Mouse (Mus musculus): ENCODE results near the gene Gm6993. TPM values are rescaled to one million over a fixed set of nuclear protein-coding genes. Genes with fewer than 3 reads are reported as not detected.

Gene Gm6993
- not detected in 2 replicates for polyA plus RNA-seq (2015; fragmentation: Nextera tagmentation; extraction: Ambion mirVana)

DNA sequence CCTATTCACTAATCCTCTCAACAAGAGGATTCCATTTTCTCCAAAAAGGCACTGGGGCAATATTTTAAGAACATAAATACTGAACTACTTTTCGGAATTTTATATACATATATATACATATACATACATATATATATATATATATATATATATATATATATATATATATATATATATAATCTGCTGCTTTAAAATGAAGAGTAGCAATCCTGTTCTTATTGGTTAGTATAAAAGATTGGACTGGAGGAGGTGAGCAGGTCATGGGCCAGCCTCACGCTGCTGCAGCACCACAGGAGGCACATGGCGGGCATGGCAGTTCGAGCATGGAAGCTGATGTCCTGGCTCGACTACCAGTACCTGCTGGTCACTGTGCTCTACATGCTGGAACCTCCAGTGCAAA lies at the start of gene Gm6993:
TSS of gene Gm6993 (plus strand) at position 301 of the 400 bp plus-strand sequence.
- Histone ChIP-seq H3K9me3 (ENCODE audit: control insufficient read depth, low read length) (no peaks in the 10 kb centered on the region), H3K4me3 (ENCODE audit: low read length) (no peak within 1 kb of the TSS), H3K4me1 (ENCODE audit: control insufficient read depth, insufficient read depth, low read depth, low read length) (no peaks in the 10 kb centered on the region), H3K4me2 (ENCODE audit: low read length) (no peak within 1 kb of the TSS), H3K36me3 (ENCODE audit: control insufficient read depth, insufficient read depth, low read length) (no peaks in the 10 kb centered on the region), H3K9ac (ENCODE audit: low read depth, low read length) (no peak within 1 kb of the TSS), H3K27me3 (replicated peaks; ENCODE audit: control insufficient read depth, insufficient read depth, low read length) (no peaks in the 10 kb centered on the region; the same call in 1 of the 2 replicates), H3K27ac (ENCODE audit: low read depth, low read length) (no peak within 1 kb of the TSS)
- no peak for ATAC-seq
- WGBS = 83% methylated on average over 5 of the region's 5 CpGs

DNA sequence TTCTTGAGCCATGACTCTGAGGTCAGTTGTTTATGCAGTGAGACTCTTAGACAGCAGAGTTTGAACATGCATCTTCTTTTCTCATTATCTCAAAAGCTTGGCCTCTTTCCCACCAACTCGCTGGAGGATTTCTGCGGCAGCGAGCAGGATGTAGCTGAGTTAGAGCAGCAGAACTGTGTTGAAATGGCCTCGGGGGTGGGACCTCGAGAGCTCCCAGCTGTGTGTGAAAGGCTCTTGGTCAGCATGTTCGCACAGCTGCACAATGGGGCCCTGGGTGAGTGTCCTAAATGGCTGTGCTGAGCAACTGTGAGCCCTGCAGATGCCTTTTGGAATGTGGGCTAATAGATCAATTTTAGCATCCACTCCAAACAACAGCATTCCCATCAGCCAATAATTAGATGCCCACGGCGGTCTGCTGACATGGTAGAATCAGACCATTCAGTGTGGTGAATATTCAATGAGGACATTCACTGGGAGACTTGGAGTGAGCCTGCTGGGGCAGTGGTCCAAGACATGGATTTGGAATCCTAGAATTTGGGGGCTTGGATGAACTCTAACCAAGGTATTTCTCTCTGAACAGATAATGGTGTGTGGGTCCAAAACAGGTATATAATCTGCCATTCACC lies 49.1 kb upstream of the Gm6993 start:
- H3K4me3 ChIP-seq (ENCODE audit: low read length) = no peak overlapping the region
- 11% methylated on average over 8 of the region's 8 CpGs for WGBS
- H3K9ac ChIP-seq (ENCODE audit: low read depth, low read length) = no peak overlapping the region; the same call in 1 of the 2 replicates
- peak overlapping the region; percentile 27 for H3K4me2 ChIP-seq (ENCODE audit: low read length)
- H3K36me3 ChIP-seq (ENCODE audit: control insufficient read depth, insufficient read depth, low read length) = no peaks in the 10 kb centered on the region
- H3K9me3 ChIP-seq (ENCODE audit: control insufficient read depth, low read length) = no peaks in the 10 kb centered on the region
- no peak overlapping the region for H3K27ac ChIP-seq (ENCODE audit: low read depth, low read length)
- no peaks in the 10 kb centered on the region for H3K27me3 ChIP-seq (replicated peaks; ENCODE audit: control insufficient read depth, insufficient read depth, low read length)
- ATAC-seq = peak; percentile 85
- H3K4me1 ChIP-seq (ENCODE audit: control insufficient read depth, insufficient read depth, low read depth, low read length) = peaks cover 5% of the 10 kb centered on the region; the same call in 1 of the 2 replicates

DNA sequence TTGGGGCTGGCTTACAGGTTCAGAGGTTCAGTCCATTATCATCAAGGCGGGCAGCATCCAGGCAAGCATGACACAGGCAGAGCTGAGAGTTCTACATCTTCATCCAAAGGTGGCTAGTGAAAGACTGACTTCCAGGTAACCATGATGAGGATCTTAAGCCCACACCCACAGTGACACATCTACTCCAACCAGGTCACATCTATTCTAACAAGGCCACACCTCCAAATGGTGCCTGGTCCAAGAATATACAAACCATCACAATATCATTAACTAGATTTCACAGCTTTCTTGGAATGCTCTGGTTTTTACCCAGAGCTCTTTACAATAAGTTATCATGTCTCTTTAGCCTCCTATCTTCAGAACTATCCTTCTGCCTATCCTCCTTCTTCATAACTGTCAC lies 38.1 kb upstream of the Gm6993 start:
- Histone ChIP-seq H3K36me3 (ENCODE audit: control insufficient read depth, insufficient read depth, low read length) (no peaks in the 10 kb centered on the region), H3K4me2 (ENCODE audit: low read length) (no peak overlapping the region), H3K4me3 (ENCODE audit: low read length) (no peak overlapping the region), H3K9ac (ENCODE audit: low read depth, low read length) (no peak overlapping the region), H3K27ac (ENCODE audit: low read depth, low read length) (no peak overlapping the region), H3K9me3 (ENCODE audit: control insufficient read depth, low read length) (no peaks in the 10 kb centered on the region), H3K4me1 (ENCODE audit: control insufficient read depth, insufficient read depth, low read depth, low read length) (no peaks in the 10 kb centered on the region), H3K27me3 (replicated peaks; ENCODE audit: control insufficient read depth, insufficient read depth, low read length) (no peaks in the 10 kb centered on the region)
- no peak for ATAC-seq
- 100% methylated on average over 1 of the region's 1 CpGs for WGBS

DNA sequence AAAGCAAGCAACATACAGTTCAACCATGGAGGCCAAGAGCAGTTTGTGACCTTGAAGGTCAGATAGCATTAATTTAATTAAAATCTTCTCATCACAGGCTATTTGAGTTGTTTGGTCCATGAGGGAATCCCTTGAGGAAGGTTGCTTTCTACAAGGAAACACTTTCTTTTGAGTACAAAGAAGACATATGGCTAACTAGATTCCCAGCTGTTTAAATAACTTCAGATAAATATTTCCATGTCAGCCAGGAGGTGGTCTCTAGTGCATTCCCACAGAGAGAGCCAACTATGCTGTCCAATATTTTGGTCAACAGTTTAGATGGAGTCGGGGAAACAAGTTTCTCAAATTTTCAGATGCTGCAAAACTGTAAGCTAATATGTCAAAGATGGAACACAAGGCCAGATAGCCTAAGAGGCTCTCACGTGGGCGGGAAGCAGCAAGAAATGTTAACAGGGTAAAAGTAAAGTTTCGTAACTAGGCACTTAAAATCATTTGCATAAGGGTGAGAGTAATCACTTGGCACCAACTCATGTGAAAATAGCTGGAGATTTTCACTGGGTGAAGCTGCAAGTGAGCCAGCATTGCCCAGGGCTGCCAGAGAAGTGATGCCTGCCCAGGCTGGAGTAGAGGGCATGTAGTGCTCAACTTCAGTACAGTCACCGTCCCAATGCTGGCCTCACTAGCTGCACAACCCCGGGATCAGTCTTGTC lies 36.7 kb upstream of the Gm6993 start:
- Histone ChIP-seq H3K4me3 (ENCODE audit: low read length) (no peak overlapping the region), H3K36me3 (ENCODE audit: control insufficient read depth, insufficient read depth, low read length) (no peaks in the 10 kb centered on the region), H3K4me1 (ENCODE audit: control insufficient read depth, insufficient read depth, low read depth, low read length) (peaks cover 3% of the 10 kb centered on the region; the same call in 1 of the 2 replicates), H3K27me3 (replicated peaks; ENCODE audit: control insufficient read depth, insufficient read depth, low read length) (no peaks in the 10 kb centered on the region), H3K9ac (ENCODE audit: low read depth, low read length) (no peak overlapping the region), H3K9me3 (ENCODE audit: control insufficient read depth, low read length) (no peaks in the 10 kb centered on the region), H3K27ac (ENCODE audit: low read depth, low read length) (no peak overlapping the region), H3K4me2 (ENCODE audit: low read length) (no peak overlapping the region)
- 85% methylated on average over 6 of the region's 6 CpGs for WGBS
- no peak for ATAC-seq

DNA sequence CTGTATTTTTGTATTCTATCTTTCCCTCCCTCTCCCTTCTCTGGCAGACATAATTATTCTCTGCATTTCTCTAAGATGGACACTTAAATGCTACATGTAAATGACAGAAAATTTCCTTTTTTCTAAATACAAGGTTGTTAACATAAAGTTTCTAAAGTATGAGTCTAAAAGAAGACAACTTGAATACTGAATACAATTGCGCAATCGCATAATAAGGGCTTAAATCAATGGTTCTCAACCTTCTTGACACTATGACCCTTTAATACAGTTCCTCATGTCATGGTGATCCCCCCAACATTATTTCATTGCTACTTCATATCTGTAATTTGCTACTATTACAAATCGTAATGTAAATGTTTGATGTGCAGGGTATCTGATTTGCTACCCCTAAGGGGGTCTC lies 35.7 kb upstream of the Gm6993 start:
- Histone ChIP-seq H3K27ac (ENCODE audit: low read depth, low read length) (no peak overlapping the region), H3K4me2 (ENCODE audit: low read length) (no peak overlapping the region), H3K9ac (ENCODE audit: low read depth, low read length) (no peak overlapping the region), H3K9me3 (ENCODE audit: control insufficient read depth, low read length) (no peaks in the 10 kb centered on the region), H3K4me1 (ENCODE audit: control insufficient read depth, insufficient read depth, low read depth, low read length) (peaks cover 6% of the 10 kb centered on the region; the same call in 1 of the 2 replicates), H3K4me3 (ENCODE audit: low read length) (no peak overlapping the region), H3K27me3 (replicated peaks; ENCODE audit: control insufficient read depth, insufficient read depth, low read length) (no peaks in the 10 kb centered on the region), H3K36me3 (ENCODE audit: control insufficient read depth, insufficient read depth, low read length) (no peaks in the 10 kb centered on the region)
- ATAC-seq = no peak
- WGBS = 96% methylated on average over 3 of the region's 3 CpGs

DNA sequence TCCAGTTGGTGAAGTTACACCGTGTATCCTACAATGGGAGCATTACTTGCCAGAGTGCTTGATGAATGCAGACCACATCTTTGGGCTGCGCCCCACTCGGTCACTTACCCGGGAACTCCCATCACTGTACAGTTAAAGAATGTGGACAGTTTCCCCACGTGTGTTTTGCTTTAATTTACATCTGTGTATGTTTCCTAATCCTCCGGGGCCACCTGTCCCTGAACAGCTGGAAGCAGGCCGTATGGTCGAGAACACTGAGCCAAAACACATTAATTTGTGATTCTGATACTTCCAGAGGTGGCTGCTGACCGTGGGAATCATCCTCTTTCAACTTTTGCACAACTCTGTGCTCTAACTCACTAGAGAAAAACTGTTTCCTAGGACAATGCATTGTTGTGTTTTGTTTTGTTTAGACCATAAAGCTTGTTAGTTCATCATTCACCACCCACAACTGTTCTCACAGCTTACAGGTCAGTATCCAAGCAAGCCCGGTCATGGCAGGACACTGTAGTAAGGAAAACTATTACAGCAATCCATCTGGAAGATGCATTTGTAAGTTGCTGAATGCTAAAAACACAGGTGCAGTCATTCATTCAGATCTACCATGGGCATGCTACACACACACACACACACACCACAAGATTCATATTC lies 34.5 kb upstream of the Gm6993 start:
- H3K27ac ChIP-seq (ENCODE audit: low read depth, low read length) = no peak overlapping the region
- H3K4me2 ChIP-seq (ENCODE audit: low read length) = no peak overlapping the region
- H3K4me1 ChIP-seq (ENCODE audit: control insufficient read depth, insufficient read depth, low read depth, low read length) = peaks cover 6% of the 10 kb centered on the region; the same call in 1 of the 2 replicates
- H3K27me3 ChIP-seq (replicated peaks; ENCODE audit: control insufficient read depth, insufficient read depth, low read length) = no peaks in the 10 kb centered on the region
- no peak for ATAC-seq
- 70% methylated on average over 10 of the region's 10 CpGs for WGBS
- H3K4me3 ChIP-seq (ENCODE audit: low read length) = no peak overlapping the region
- no peak overlapping the region for H3K9ac ChIP-seq (ENCODE audit: low read depth, low read length)
- H3K36me3 ChIP-seq (ENCODE audit: control insufficient read depth, insufficient read depth, low read length) = no peaks in the 10 kb centered on the region
- H3K9me3 ChIP-seq (ENCODE audit: control insufficient read depth, low read length) = no peaks in the 10 kb centered on the region

DNA sequence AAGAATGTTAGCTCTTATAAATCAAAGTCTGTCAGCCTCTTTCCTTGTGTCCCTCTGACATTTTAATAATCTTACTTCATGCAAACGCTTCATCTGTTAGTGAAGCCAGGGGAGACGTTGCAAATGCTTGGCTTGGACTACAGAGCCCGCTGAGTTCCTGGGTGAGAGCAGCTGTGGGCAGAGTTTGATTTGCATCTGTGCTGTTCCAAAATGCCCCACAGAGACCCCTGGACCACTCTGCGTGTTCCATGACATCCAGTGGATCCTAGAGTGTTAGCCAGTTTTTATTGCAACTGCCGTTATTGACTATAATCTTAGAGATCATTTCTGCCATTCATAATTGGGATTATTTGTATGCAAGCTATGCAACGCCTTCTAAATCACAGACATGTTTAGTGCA lies 31.8 kb upstream of the Gm6993 start:
- Histone ChIP-seq H3K27ac (ENCODE audit: low read depth, low read length) (no peak overlapping the region), H3K4me1 (ENCODE audit: control insufficient read depth, insufficient read depth, low read depth, low read length) (peaks cover 6% of the 10 kb centered on the region; the same call in 1 of the 2 replicates), H3K27me3 (replicated peaks; ENCODE audit: control insufficient read depth, insufficient read depth, low read length) (no peaks in the 10 kb centered on the region), H3K4me3 (ENCODE audit: low read length) (no peak overlapping the region), H3K9ac (ENCODE audit: low read depth, low read length) (no peak overlapping the region), H3K4me2 (ENCODE audit: low read length) (no peak overlapping the region), H3K36me3 (ENCODE audit: control insufficient read depth, insufficient read depth, low read length) (no peaks in the 10 kb centered on the region), H3K9me3 (ENCODE audit: control insufficient read depth, low read length) (no peaks in the 10 kb centered on the region)
- ATAC-seq = no peak; the same call in 1 of the 2 replicates
- WGBS = 41% methylated on average over 6 of the region's 6 CpGs

DNA sequence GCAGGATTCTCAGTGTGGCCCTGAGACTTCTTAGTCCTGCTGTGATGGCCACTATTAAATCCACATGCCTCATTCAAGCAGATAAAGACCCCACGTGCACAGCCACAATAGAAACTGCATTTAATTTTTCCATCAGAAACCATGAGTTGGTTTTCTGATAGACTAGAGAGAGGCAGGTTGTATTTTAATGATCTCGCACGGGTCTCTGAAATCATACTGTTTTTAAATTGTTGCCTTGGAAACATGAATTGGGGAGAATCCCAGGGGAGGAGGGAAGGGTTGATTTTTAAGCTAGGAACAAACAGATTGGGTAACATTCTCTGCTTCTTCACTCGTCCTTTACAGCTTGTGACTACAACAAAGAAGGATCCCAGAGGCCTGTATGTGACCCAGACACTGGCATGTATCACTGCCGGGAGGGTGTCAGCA lies 31.2 kb upstream of the Gm6993 start:
- no peak overlapping the region for H3K4me2 ChIP-seq (ENCODE audit: low read length)
- no peak overlapping the region for H3K4me3 ChIP-seq (ENCODE audit: low read length)
- H3K9ac ChIP-seq (ENCODE audit: low read depth, low read length) = no peak overlapping the region
- WGBS = 19% methylated on average over 5 of the region's 5 CpGs
- H3K27ac ChIP-seq (ENCODE audit: low read depth, low read length) = no peak overlapping the region
- ATAC-seq = peak; percentile 29; the same call in 1 of the 2 replicates
- no peaks in the 10 kb centered on the region for H3K27me3 ChIP-seq (replicated peaks; ENCODE audit: control insufficient read depth, insufficient read depth, low read length)
- H3K9me3 ChIP-seq (ENCODE audit: control insufficient read depth, low read length) = no peaks in the 10 kb centered on the region
- H3K4me1 ChIP-seq (ENCODE audit: control insufficient read depth, insufficient read depth, low read depth, low read length) = peaks cover 6% of the 10 kb centered on the region; the same call in 1 of the 2 replicates
- no peaks in the 10 kb centered on the region for H3K36me3 ChIP-seq (ENCODE audit: control insufficient read depth, insufficient read depth, low read length)

DNA sequence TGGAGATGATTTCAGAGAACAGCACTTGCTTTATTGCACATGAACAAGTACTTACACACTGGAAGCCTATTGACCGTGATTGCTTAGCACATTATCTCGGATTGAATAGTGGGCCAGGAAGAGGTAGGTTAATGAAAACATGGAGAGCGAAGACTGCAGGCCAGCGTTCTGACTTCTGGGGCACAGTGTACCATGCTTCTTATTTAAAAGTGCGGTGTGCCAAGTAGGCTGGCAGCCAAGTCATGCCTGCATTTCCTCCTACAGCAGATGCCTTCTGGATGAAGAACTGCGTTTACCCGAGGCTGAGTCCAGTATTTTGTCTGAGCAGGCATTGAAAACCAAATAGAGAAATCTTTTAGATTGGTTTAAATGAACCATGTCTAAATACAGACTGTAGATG lies 27.0 kb upstream of the Gm6993 start:
- H3K27ac ChIP-seq (ENCODE audit: low read depth, low read length) = no peak overlapping the region
- no peak overlapping the region for H3K4me2 ChIP-seq (ENCODE audit: low read length)
- H3K9me3 ChIP-seq (ENCODE audit: control insufficient read depth, low read length) = no peaks in the 10 kb centered on the region
- peaks cover 6% of the 10 kb centered on the region; the same call in 1 of the 2 replicates for H3K4me1 ChIP-seq (ENCODE audit: control insufficient read depth, insufficient read depth, low read depth, low read length)
- H3K36me3 ChIP-seq (ENCODE audit: control insufficient read depth, insufficient read depth, low read length) = no peaks in the 10 kb centered on the region
- H3K4me3 ChIP-seq (ENCODE audit: low read length) = no peak overlapping the region
- H3K27me3 ChIP-seq (replicated peaks; ENCODE audit: control insufficient read depth, insufficient read depth, low read length) = no peaks in the 10 kb centered on the region
- ATAC-seq = peak; percentile 80
- 51% methylated on average over 7 of the region's 7 CpGs for WGBS
- no peak overlapping the region for H3K9ac ChIP-seq (ENCODE audit: low read depth, low read length)
